Mouse (Mus musculus): Measurements from ENCODE around the gene Manf. TPM values are rescaled to one million over a fixed set of nuclear protein-coding genes. Genes with fewer than 3 reads are reported as not detected.

Gene Manf
- polyA plus RNA-seq, 1 experiment from 2014 or later = 305 TPM

- no peaks in the 10 kb centered on the region for H3K27me3 ChIP-seq (ENCODE audit: control insufficient read depth, insufficient read depth, low read length)
- H3K36me3 ChIP-seq (ENCODE audit: control insufficient read depth, insufficient read depth, low read length) = no peaks in the 10 kb centered on the region
- H3K9ac ChIP-seq (ENCODE audit: low read depth, low read length) = no peak overlapping the region
- ATAC-seq (ENCODE audit: low FRiP score) (no peak), DNase-seq (ENCODE audit: low spot score) (no peak)
- no peak overlapping the region for H3K4me2 ChIP-seq (replicated peaks; ENCODE audit: low read depth, low read length)
- H3K27ac ChIP-seq (ENCODE audit: low read depth, low read length) = no peak overlapping the region
- H3K4me3 ChIP-seq (ENCODE audit: low read depth, low read length) = no peak overlapping the region
- WGBS = 86% methylated on average over 4 of the region's 4 CpGs
- H3K4me1 ChIP-seq (replicated peaks; ENCODE audit: control insufficient read depth, insufficient read depth, low read length) = no peaks in the 10 kb centered on the region
- no peaks in the 10 kb centered on the region for H3K9me3 ChIP-seq (ENCODE audit: control insufficient read depth, low read length)
Observed at GRCm38 (mm10) chr9:106903099-106903790, 11.5 kb upstream of the Manf start.

GRCm38 (mm10) chr9:106901596-106901995, 9.8 kb upstream of the Manf start:
- no peak overlapping the region for H3K9ac ChIP-seq (ENCODE audit: low read depth, low read length)
- no peak for ATAC-seq (ENCODE audit: low FRiP score)
- H3K27ac ChIP-seq (ENCODE audit: low read depth, low read length) = no peak overlapping the region
- no peak for DNase-seq (ENCODE audit: low spot score)
- WGBS = 89% methylated on average over 7 of the region's 7 CpGs
- H3K4me2 ChIP-seq (replicated peaks; ENCODE audit: low read depth, low read length) = no peak overlapping the region
- H3K9me3 ChIP-seq (ENCODE audit: control insufficient read depth, low read length) = no peaks in the 10 kb centered on the region
- H3K27me3 ChIP-seq (ENCODE audit: control insufficient read depth, insufficient read depth, low read length) = no peaks in the 10 kb centered on the region
- H3K36me3 ChIP-seq (ENCODE audit: control insufficient read depth, insufficient read depth, low read length) = no peaks in the 10 kb centered on the region
- no peaks in the 10 kb centered on the region for H3K4me1 ChIP-seq (replicated peaks; ENCODE audit: control insufficient read depth, insufficient read depth, low read length)
- H3K4me3 ChIP-seq (ENCODE audit: low read depth, low read length) = no peak overlapping the region

- DNase-seq (ENCODE audit: low spot score) (no peak), ATAC-seq (ENCODE audit: low FRiP score) (no peak)
- Histone ChIP-seq H3K4me2 (replicated peaks; ENCODE audit: low read depth, low read length) (no peak overlapping the region), H3K36me3 (ENCODE audit: control insufficient read depth, insufficient read depth, low read length) (no peaks in the 10 kb centered on the region), H3K27me3 (ENCODE audit: control insufficient read depth, insufficient read depth, low read length) (no peaks in the 10 kb centered on the region), H3K4me1 (replicated peaks; ENCODE audit: control insufficient read depth, insufficient read depth, low read length) (no peaks in the 10 kb centered on the region), H3K9me3 (ENCODE audit: control insufficient read depth, low read length) (no peaks in the 10 kb centered on the region), H3K4me3 (ENCODE audit: low read depth, low read length) (no peak overlapping the region), H3K27ac (ENCODE audit: low read depth, low read length) (no peak overlapping the region), H3K9ac (ENCODE audit: low read depth, low read length) (no peak overlapping the region)
- WGBS = 95% methylated on average over 1 of the region's 1 CpGs
Observed at GRCm38 (mm10) chr9:106898901-106899300, 7.1 kb upstream of the Manf start.

- Histone ChIP-seq H3K9ac (ENCODE audit: low read depth, low read length) (no peak overlapping the region), H3K27ac (ENCODE audit: low read depth, low read length) (no peak overlapping the region), H3K27me3 (ENCODE audit: control insufficient read depth, insufficient read depth, low read length) (no peaks in the 10 kb centered on the region), H3K4me3 (ENCODE audit: low read depth, low read length) (no peak overlapping the region; the same call in 1 of the 2 replicates), H3K4me1 (replicated peaks; ENCODE audit: control insufficient read depth, insufficient read depth, low read length) (peaks cover 7% of the 10 kb centered on the region; the same call in 1 of the 2 replicates), H3K36me3 (ENCODE audit: control insufficient read depth, insufficient read depth, low read length) (peaks cover 3% of the 10 kb centered on the region; the same call in 1 of the 2 replicates), H3K4me2 (replicated peaks; ENCODE audit: low read depth, low read length) (0 out of 2 replicates have a peak overlapping the region, but pooled peaks have one; percentile 7), H3K9me3 (ENCODE audit: control insufficient read depth, low read length) (no peaks in the 10 kb centered on the region)
- no peak for DNase-seq (ENCODE audit: low spot score)
- 50% methylated on average over 3 of the region's 3 CpGs for WGBS
- no peak for ATAC-seq (ENCODE audit: low FRiP score)
Observed at GRCm38 (mm10) chr9:106893327-106893726, 1.5 kb upstream of the Manf start.

- Histone ChIP-seq H3K4me1 (replicated peaks; ENCODE audit: control insufficient read depth, insufficient read depth, low read length) (peaks cover 8% of the 10 kb centered on the region), H3K9me3 (ENCODE audit: control insufficient read depth, low read length) (no peaks in the 10 kb centered on the region), H3K4me3 (ENCODE audit: low read depth, low read length) (peak overlapping the region; percentile 93), H3K9ac (ENCODE audit: low read depth, low read length) (peak overlapping the region; percentile 64), H3K27me3 (ENCODE audit: control insufficient read depth, insufficient read depth, low read length) (no peaks in the 10 kb centered on the region), H3K36me3 (ENCODE audit: control insufficient read depth, insufficient read depth, low read length) (peaks cover 3% of the 10 kb centered on the region; the same call in 1 of the 2 replicates), H3K27ac (ENCODE audit: low read depth, low read length) (peak overlapping the region; percentile 91), H3K4me2 (replicated peaks; ENCODE audit: low read depth, low read length) (peak overlapping the region; percentile 73)
- ATAC-seq (ENCODE audit: low FRiP score) (no peak), DNase-seq (ENCODE audit: low spot score) (no peak)
- under 1% methylated on average over 9 of the region's 9 CpGs for WGBS
Observed at GRCm38 (mm10) chr9:106892552-106892875, 735 bp upstream of the Manf start.

GRCm38 (mm10) chr9:106891341-106891741, 438 bp downstream of the Manf start:
- no peaks in the 10 kb centered on the region for H3K27me3 ChIP-seq (ENCODE audit: control insufficient read depth, insufficient read depth, low read length)
- no peaks in the 10 kb centered on the region for H3K9me3 ChIP-seq (ENCODE audit: control insufficient read depth, low read length)
- ATAC-seq (ENCODE audit: low FRiP score) = no peak; the same call in 1 of the 2 replicates
- H3K4me3 ChIP-seq (ENCODE audit: low read depth, low read length) = peak overlapping the region; percentile 93
- peak; percentile 51 for DNase-seq (ENCODE audit: low spot score)
- H3K4me2 ChIP-seq (replicated peaks; ENCODE audit: low read depth, low read length) = peak overlapping the region; percentile 62
- WGBS = 1% methylated on average over 17 of the region's 17 CpGs
- H3K27ac ChIP-seq (ENCODE audit: low read depth, low read length) = peak overlapping the region; percentile 82
- H3K4me1 ChIP-seq (replicated peaks; ENCODE audit: control insufficient read depth, insufficient read depth, low read length) = peaks cover 10% of the 10 kb centered on the region
- H3K36me3 ChIP-seq (ENCODE audit: control insufficient read depth, insufficient read depth, low read length) = peaks cover 3% of the 10 kb centered on the region; the same call in 1 of the 2 replicates
- peak overlapping the region; percentile 92 for H3K9ac ChIP-seq (ENCODE audit: low read depth, low read length)

- Histone ChIP-seq H3K27ac (ENCODE audit: low read depth, low read length) (no peak overlapping the region), H3K36me3 (ENCODE audit: control insufficient read depth, insufficient read depth, low read length) (peaks cover 3% of the 10 kb centered on the region; the same call in 1 of the 2 replicates), H3K4me3 (ENCODE audit: low read depth, low read length) (peak overlapping the region; percentile 93), H3K9me3 (ENCODE audit: control insufficient read depth, low read length) (no peaks in the 10 kb centered on the region), H3K4me2 (replicated peaks; ENCODE audit: low read depth, low read length) (peak overlapping the region; percentile 62), H3K27me3 (ENCODE audit: control insufficient read depth, insufficient read depth, low read length) (no peaks in the 10 kb centered on the region), H3K4me1 (replicated peaks; ENCODE audit: control insufficient read depth, insufficient read depth, low read length) (peaks cover 10% of the 10 kb centered on the region), H3K9ac (ENCODE audit: low read depth, low read length) (peak overlapping the region; percentile 92)
- 69% methylated on average over 8 of the region's 8 CpGs for WGBS
- no peak for DNase-seq (ENCODE audit: low spot score)
- ATAC-seq (ENCODE audit: low FRiP score) = no peak
Observed at GRCm38 (mm10) chr9:106890496-106891240, 1.1 kb downstream of the Manf start.

- Histone ChIP-seq H3K4me1 (replicated peaks; ENCODE audit: control insufficient read depth, insufficient read depth, low read length) (peaks cover 17% of the 10 kb centered on the region), H3K4me3 (ENCODE audit: low read depth, low read length) (no peak overlapping the region), H3K9me3 (ENCODE audit: control insufficient read depth, low read length) (no peaks in the 10 kb centered on the region), H3K36me3 (ENCODE audit: control insufficient read depth, insufficient read depth, low read length) (peaks cover 3% of the 10 kb centered on the region; the same call in 1 of the 2 replicates), H3K9ac (ENCODE audit: low read depth, low read length) (no peak overlapping the region), H3K4me2 (replicated peaks; ENCODE audit: low read depth, low read length) (no peak overlapping the region), H3K27me3 (ENCODE audit: control insufficient read depth, insufficient read depth, low read length) (no peaks in the 10 kb centered on the region), H3K27ac (ENCODE audit: low read depth, low read length) (no peak overlapping the region)
- no peak for ATAC-seq (ENCODE audit: low FRiP score)
- 85% methylated on average over 9 of the region's 9 CpGs for WGBS
- no peak for DNase-seq (ENCODE audit: low spot score)
Observed at GRCm38 (mm10) chr9:106889321-106889720, 2.5 kb downstream of the Manf start.

All from hindbrain, embryonic 11.5 days (tissue).